Mouse (Mus musculus) kidney, embryonic 14.5 days (tissue): ENCODE results near the gene Tmem17. TPM values are rescaled to one million over a fixed set of nuclear protein-coding genes. Genes with fewer than 3 reads are reported as not detected.

ENCODE experiments used
- ATAC-seq: fragments of 200-750 bp; cut with Nextera tagmentation; 2 replicates; pipeline ENCODE4 v1.8.0; 2017; ENCODE audit warnings: moderate number of reproducible peaks, mild to moderate bottlenecking, moderate TSS enrichment, moderate library complexity; ENCODE audit not compliant: low FRiP score, low TSS enrichment
- H3K27ac ChIP-seq: fragments of 300-500 bp; sonication (generic); 2 replicates; pipeline ENCODE4 v1.5.1; 2014; ENCODE audit warnings: low read depth, mild to moderate bottlenecking, low read length, moderate library complexity, mixed read lengths
- H3K27me3 ChIP-seq: fragments of 300-500 bp; sonication (generic); 2 replicates; pipeline ENCODE4 v1.6.1; 2014; ENCODE audit warnings: mild to moderate bottlenecking, low read length; ENCODE audit not compliant: control insufficient read depth, insufficient read depth
- H3K36me3 ChIP-seq: fragments of 300-500 bp; sonication (generic); 2 replicates; pipeline ENCODE4 v1.6.1; 2014; ENCODE audit warnings: low read length, mixed read lengths; ENCODE audit not compliant: control insufficient read depth, insufficient read depth
- H3K4me1 ChIP-seq: fragments of 300-500 bp; sonication (generic); 2 replicates; pipeline ENCODE4 v1.6.1; 2014; ENCODE audit warnings: low read length, mixed read lengths; ENCODE audit not compliant: control insufficient read depth, insufficient read depth
- H3K4me2 ChIP-seq: fragments of 300-500 bp; sonication (generic); replicated peaks from 2 replicates; pipeline ENCODE4 v1.6.1; 2014; ENCODE audit warnings: low read depth, mild to moderate bottlenecking, low read length
- H3K4me3 ChIP-seq: fragments of 300-500 bp; sonication (generic); 2 replicates; pipeline ENCODE4 v1.5.1; 2014; ENCODE audit warnings: mild to moderate bottlenecking, low read length
- H3K9ac ChIP-seq: fragments of 300-500 bp; sonication (generic); 2 replicates; pipeline ENCODE4 v1.6.1; 2014; ENCODE audit warnings: low read depth, mild to moderate bottlenecking, low read length, moderate library complexity
- H3K9me3 ChIP-seq: fragments of 300-500 bp; sonication (generic); 2 replicates; pipeline ENCODE4 v1.6.1; 2016; ENCODE audit warnings: low read length; ENCODE audit not compliant: control insufficient read depth
- WGBS: fragments of 180-500 bp; shearing (Covaris S2); extraction: QIAGEN DNeasy Blood & Tissue Kit; methylation state at CpG from one replicate; pipeline ENCODE4 v1.1.7; 2014; 5-methylcytosine and 5-hydroxymethylcytosine counted together
- polyA plus RNA-seq: library from polyadenylated mRNA; unstranded; fragments of >200 nt; fragmentation: Nextera tagmentation; extraction: Ambion mirVana; gene quantifications from 2 replicates; pipeline ENCODE4 v1.2.1, GENCODE M21; 2014

The Tmem17 gene
- polyA plus RNA-seq, 1 experiment from 2014 or later, result 15.8 TPM

GRCm38 (mm10) chr11:22500771-22501566, 10.9 kb upstream of the Tmem17 start:
- Histone ChIP-seq H3K9me3 (0 out of 2 replicates have a peak, but pooled peaks cover 3% of the 10 kb centered on the region), H3K27me3 (no peaks in the 10 kb centered on the region), H3K9ac (no peak overlapping the region), H3K4me2 (no peak overlapping the region), H3K4me1 (no peaks in the 10 kb centered on the region), H3K36me3 (no peaks in the 10 kb centered on the region), H3K4me3 (no peak overlapping the region), H3K27ac (no peak overlapping the region)
- ATAC-seq, result no peak
- 71% methylated on average over 9 of the region's 9 CpGs for WGBS

GRCm38 (mm10) chr11:22513075-22513474, 1.2 kb downstream of the Tmem17 start:
- Histone ChIP-seq H3K9ac (peak overlapping the region; percentile 96), H3K4me2 (peak overlapping the region; percentile 75), H3K27ac (peak overlapping the region; percentile 93), H3K9me3 (peaks cover 2% of the 10 kb centered on the region; the same call in 1 of the 2 replicates), H3K4me3 (peak overlapping the region; percentile 78), H3K36me3 (no peaks in the 10 kb centered on the region), H3K27me3 (no peaks in the 10 kb centered on the region), H3K4me1 (no peaks in the 10 kb centered on the region)
- no peak for ATAC-seq
- WGBS, result 28% methylated on average over 11 of the region's 11 CpGs

- Histone ChIP-seq H3K4me1 (no peaks in the 10 kb centered on the region), H3K27me3 (no peaks in the 10 kb centered on the region), H3K4me2 (no peak overlapping the region), H3K9me3 (peaks cover 2% of the 10 kb centered on the region; the same call in 1 of the 2 replicates), H3K9ac (no peak overlapping the region), H3K36me3 (peaks cover 5% of the 10 kb centered on the region; the same call in 1 of the 2 replicates), H3K27ac (no peak overlapping the region), H3K4me3 (no peak overlapping the region)
- 97% methylated on average over 2 of the region's 2 CpGs for WGBS
- no peak for ATAC-seq
Observed at GRCm38 (mm10) chr11:22515061-22515460, 3.2 kb downstream of the Tmem17 start.

GRCm38 (mm10) chr11:22518445-22518844, 6.6 kb downstream of the Tmem17 start:
- no peak overlapping the region for H3K4me3 ChIP-seq
- peaks cover 5% of the 10 kb centered on the region; the same call in 1 of the 2 replicates for H3K36me3 ChIP-seq
- no peaks in the 10 kb centered on the region for H3K4me1 ChIP-seq
- H3K9ac ChIP-seq, result no peak overlapping the region
- no peak overlapping the region for H3K4me2 ChIP-seq
- H3K27me3 ChIP-seq, result no peaks in the 10 kb centered on the region
- ATAC-seq, result no peak
- H3K27ac ChIP-seq, result no peak overlapping the region
- whole genome bisulfite sequencing, result 86% methylated on average over 6 of the region's 6 CpGs
- H3K9me3 ChIP-seq, result peaks cover 5% of the 10 kb centered on the region; the same call in 1 of the 2 replicates

GRCm38 (mm10) chr11:22520251-22520650, 8.4 kb downstream of the Tmem17 start:
- no peak for ATAC-seq
- no peak overlapping the region for H3K4me2 ChIP-seq
- 92% methylated on average over 4 of the region's 4 CpGs for WGBS
- H3K4me1 ChIP-seq, result no peaks in the 10 kb centered on the region
- H3K9me3 ChIP-seq, result peaks cover 5% of the 10 kb centered on the region; the same call in 1 of the 2 replicates
- no peak overlapping the region for H3K9ac ChIP-seq
- peaks cover 5% of the 10 kb centered on the region; the same call in 1 of the 2 replicates for H3K36me3 ChIP-seq
- no peak overlapping the region for H3K4me3 ChIP-seq
- H3K27me3 ChIP-seq, result no peaks in the 10 kb centered on the region
- H3K27ac ChIP-seq, result no peak overlapping the region

GRCm38 (mm10) chr11:22524606-22525005, 12.7 kb downstream of the Tmem17 start:
- Histone ChIP-seq H3K9me3 (peaks cover 3% of the 10 kb centered on the region; the same call in 1 of the 2 replicates), H3K4me1 (no peaks in the 10 kb centered on the region), H3K4me2 (no peak overlapping the region), H3K36me3 (no peaks in the 10 kb centered on the region), H3K9ac (no peak overlapping the region), H3K4me3 (no peak overlapping the region), H3K27me3 (no peaks in the 10 kb centered on the region), H3K27ac (no peak overlapping the region)
- no peak for ATAC-seq
- 83% methylated on average over 1 of the region's 1 CpGs for WGBS

- H3K27me3 ChIP-seq, result no peaks in the 10 kb centered on the region
- no peaks in the 10 kb centered on the region for H3K9me3 ChIP-seq
- H3K4me2 ChIP-seq, result no peak overlapping the region
- ATAC-seq, result no peak
- no peaks in the 10 kb centered on the region for H3K4me1 ChIP-seq
- H3K27ac ChIP-seq, result no peak overlapping the region
- no peak overlapping the region for H3K4me3 ChIP-seq
- no peaks in the 10 kb centered on the region for H3K36me3 ChIP-seq
- H3K9ac ChIP-seq, result no peak overlapping the region
- WGBS, result 68% methylated on average over 1 of the region's 1 CpGs
Observed at GRCm38 (mm10) chr11:22540600-22540999, 28.7 kb downstream of the Tmem17 start.

GRCm38 (mm10) chr11:22560061-22560460, 48.2 kb downstream of the Tmem17 start:
- WGBS, result 67% methylated on average over 1 of the region's 1 CpGs
- Histone ChIP-seq H3K9ac (no peak overlapping the region), H3K4me3 (no peak overlapping the region), H3K27ac (no peak overlapping the region), H3K9me3 (no peaks in the 10 kb centered on the region), H3K27me3 (no peaks in the 10 kb centered on the region), H3K4me1 (peaks cover 5% of the 10 kb centered on the region; the same call in 1 of the 2 replicates), H3K4me2 (no peak overlapping the region), H3K36me3 (no peaks in the 10 kb centered on the region)
- peak; percentile 70; the same call in 1 of the 2 replicates for ATAC-seq
